Mouse (Mus musculus) CD4-positive helper T cell, adult 2 months (primary cell): ENCODE data around the gene Socs3.

ENCODE experiments used
- DNase-seq: peaks from one replicate; pipeline ENCODE4 v3.0.0-alpha.2; 2012; ENCODE audit warnings: low read depth, missing footprints, low spot score

Socs3 gene

DNA sequence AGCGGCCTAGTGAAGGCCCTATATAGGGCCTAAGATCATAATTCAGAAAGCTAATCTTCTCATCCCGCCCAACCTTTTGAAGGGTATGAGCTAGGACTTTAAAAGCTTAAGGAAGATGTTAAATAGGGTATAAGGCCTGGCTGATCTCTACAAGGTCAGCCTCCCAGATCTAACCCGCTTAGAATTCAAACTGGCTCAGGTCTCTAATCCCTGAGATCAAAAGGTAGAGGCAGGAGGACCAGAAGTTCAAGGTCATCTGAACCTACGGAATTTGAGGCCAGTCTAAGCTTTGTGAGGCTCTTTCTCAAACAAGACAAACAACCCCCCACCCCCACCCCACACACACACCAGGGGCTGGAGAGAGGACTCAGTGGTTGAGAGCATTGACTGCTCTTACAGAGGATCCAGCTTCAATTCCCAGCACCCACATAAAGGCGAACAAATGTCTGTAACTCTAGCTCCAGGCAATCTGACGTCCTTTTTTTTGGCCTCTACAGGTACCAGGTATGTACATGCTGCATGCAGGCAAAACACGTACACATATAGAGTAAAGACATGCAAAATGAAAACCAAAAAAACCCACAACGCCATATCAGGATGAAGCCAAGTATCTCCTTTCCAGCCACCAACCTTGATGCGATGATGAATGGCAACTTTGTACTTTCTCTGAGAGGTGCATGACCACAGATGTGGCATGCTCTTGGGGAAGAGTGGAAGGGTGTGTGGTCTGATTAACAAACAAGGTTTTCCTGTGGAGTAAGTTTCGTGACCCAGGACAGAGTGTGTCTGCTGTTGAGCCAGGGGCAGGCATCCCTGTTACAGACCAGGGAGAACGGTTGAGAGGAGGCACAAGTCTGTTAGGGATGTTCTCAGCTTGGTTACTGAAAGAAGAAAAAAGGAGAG lies 3.1 kb upstream of the Socs3 start:
- no peak for DNase-seq

DNA sequence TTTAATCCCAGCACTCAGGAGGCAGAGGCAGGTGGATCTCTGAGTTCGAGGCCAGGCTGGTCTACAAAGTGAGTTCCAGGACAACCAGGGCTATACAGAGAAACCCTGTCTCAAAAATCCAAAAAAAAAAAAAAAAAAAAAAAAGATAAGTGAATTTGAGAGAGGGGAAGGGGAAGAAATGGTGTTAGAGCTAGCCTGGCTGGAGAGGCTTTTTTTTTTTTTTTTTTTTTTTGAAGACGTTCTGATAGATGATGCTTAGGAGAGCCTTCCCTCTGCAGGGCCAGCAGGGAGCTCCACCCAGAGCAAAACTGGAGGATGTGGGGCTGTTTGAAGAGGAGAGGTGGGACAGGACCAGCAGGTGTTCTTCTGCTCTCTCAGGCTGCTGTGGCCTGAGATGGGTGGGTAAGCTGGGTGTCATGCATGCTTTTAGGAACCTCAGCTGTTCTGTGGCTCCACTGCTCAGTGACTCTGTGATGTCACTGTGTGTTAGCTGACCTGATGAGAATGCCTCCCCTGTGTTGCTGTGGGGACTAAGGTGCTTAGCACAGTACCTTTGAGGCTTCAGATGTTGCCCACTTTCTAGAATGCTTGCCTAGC lies 1.9 kb upstream of the Socs3 start:
- no peak for DNase-seq

DNA sequence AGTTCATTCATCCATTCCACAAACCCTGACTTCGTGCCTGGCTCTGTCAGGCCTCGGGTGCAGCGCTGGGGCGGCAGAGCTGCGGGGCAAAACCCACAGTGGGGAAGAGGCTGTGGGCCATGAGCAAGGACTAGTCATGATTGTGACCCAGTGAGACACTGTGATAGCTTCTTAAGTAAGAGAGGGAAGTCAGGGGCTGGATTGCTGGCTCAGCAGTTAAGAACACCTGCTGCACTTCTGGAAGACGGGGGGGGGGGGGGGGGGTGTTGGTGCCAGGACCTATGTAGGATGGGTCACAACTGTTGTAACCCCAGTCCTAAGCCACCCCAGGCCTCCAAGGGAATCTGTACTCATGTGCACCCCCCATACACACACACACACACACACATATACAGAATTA lies 1.3 kb upstream of the Socs3 start:
- no peak for DNase-seq

DNA sequence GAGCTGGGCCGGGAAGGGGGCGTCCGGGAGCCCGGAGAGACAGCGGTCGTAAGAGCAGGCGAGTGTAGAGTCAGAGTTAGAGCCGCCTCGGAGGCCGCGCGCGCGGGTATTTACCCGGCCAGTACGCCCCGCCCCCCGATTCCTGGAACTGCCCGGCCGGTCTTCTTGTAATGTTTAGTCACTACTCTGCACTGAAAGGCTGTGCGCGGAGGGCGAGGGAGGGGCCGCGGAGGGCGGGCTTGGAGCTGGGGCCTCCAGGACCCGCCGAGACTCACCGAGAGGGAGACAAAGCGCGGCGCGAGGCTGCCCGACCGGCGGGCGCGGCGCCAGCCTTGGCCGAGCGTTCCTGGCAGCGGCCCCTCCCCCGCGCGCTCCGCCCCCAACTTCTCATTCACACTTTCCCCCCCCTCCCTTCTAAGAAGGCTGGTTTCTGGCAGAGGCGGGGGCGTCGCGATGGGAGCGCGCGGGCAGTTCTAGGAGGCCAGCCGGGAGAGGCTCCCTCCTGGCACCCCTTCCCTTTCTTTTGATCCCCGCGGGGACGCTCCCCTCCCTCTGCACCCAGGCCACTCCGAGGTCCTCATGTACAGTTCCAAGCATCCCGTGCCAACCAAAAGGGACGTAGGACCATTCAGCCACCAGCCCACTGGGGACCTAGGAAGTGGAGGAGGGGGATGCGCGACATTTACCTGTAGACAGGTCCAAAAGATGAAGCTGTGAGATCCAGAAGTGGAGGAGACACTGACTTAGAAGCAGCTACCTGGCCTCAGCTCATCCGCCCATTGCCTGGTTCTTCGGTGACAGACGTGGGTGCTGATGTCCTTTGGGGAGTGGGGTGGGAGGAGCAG lies 525 bp downstream of the Socs3 start:
- DNase-seq = peak; percentile 94

DNA sequence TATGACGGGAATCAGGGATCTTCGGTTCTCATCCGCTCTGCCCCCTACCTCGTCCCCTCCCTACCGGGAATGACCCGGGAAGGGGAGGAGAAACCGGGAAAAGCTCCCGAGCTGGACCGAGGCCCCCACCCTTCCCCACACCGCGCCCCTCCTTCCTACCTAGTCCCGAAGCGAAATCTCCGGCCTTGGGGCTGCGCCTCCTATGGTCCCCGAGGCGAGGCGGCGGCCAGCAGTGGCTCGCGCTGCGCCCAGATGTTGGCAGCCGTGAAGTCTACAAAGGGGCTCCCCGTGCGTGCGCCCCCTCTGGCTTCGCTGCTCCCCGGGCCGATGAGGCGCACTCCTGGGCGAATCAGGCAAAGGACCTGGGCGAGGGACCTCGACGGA lies 1.1 kb downstream of the Socs3 start:
- no peak for DNase-seq

DNA sequence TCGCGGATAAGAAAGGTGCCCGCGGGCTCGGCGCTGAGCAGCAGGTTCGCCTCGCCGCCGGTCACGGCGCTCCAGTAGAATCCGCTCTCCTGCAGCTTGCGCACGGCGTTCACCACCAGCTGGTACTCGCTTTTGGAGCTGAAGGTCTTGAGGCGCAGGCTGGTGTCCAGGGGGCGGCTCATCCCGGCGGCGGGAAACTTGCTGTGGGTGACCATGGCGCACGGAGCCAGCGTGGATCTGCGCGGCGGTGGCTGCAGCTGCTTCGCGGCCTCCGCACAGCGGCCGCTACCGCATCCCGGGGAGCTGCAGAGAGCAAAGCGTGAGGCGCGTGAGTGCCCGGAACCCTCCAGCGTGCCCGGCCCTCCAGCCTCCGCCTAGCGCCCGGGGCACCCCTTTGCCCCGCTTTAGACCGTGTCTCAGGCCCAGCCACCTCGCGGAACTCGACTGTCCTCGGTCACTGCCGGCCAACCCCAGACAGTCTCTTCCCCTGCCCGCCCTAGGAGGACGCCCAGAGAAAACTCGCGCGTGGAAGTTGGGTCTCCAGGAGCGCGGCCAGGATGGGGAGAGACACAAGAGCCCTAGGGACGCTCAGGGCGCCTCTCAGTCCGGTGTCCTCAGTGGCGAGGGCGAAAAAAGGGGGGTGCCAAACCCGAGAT lies 1.7 kb downstream of the Socs3 start:
- DNase-seq = peak; percentile 62

DNA sequence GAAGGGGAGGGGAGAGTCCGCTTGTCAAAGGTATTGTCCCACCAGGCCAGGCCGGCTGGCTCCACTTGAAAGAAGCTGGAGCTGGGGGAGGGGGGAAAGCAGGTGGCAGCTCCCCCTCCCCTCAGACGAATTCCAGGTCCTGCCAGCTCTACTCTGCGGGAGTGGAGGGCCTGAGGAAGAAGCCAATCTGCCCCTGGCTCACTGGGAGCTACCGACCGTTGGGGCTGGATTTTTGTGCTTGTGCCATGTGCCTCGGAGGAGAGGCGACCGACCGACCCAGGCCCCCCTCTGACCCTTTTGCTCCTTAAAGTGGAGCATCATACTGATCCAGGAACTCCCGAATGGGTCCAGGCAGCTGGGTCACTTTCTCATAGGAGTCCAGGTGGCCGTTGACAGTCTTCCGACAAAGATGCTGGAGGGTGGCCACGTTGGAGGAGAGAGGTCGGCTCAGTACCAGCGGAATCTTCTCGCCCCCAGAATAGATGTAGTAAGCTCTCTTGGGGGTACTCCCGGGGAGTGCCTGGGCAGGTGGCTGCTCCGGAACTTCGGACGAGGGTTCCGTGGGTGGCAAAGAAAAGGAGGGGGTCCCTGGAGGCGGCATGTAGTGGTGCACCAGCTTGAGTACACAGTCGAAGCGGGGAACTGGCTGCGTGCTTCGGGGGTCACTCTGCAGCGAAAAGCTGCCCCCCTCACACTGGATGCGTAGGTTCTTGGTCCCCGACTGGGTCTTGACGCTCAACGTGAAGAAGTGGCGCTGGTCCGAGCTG lies 2.4 kb downstream of the Socs3 start:
- DNase-seq = peak; percentile 10

DNA sequence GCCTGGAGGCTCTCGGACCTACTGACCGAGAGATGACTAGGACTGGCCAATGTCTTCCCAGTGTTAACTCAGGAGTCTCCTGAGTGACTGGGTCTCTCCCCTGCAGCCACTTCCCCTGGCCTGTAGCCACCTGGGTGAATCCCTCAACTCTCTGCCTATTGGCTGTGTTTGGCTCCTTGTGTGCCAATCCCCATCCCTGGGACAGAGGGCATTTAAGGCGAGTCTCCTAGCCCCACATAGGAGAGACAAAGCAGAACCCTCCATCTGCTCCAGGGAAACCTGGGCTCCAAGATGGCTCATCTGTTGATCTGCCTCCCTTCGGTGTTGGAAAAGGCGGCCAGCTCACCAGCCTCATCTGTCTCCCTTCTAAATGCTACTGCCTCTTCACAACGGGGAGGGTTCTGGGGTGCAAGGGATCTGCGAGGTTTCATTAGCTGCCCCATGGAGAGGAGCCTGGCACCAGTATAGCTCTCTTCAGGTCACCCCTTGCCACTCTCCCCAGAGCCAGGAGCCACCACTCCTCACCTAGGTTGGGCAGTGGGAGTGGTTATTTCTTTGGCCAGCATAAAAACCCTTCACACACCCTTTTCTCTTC lies 3.2 kb downstream of the Socs3 start:
- no peak for DNase-seq

DNA sequence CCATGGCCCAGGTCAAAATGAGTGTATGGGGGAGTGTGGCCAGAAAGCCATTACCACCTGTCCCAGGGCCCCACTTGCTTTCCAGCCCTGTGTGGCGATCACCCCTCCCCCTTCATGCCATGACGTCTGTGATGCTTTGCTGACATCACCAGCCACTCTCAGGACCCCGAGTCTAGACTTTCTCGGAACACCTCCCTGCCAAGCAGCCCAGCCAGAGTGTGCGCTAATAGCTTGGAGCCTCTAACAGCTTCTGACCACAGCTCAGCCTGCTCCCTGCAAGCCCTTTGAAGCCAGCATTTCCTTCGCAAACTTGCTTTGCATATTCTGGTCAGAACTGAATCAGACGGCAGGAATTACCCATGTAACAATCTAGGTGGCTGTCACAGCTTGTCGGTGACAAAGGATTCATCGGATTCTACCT lies 4.3 kb downstream of the Socs3 start:
- DNase-seq = peak; percentile 88

DNA sequence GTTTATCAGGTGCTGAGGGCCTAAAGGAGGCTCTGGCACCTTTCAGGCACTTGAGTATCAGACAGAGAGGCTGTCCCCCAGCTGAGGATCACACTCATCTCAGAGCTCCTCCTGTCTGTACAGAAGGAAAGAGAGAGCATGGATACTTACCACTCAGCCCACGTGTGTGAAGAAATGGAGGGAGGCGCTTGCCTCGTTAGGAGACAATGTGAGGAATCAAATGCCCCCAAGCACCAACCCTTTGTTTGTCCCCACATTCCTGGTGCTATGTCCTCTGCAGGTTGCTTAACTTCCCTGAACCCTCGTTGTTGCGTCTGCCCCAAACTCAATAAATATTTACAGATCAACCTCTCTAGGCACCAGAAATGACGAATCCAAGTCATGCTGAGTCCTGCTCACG lies 4.8 kb downstream of the Socs3 start:
- no peak for DNase-seq

DNA sequence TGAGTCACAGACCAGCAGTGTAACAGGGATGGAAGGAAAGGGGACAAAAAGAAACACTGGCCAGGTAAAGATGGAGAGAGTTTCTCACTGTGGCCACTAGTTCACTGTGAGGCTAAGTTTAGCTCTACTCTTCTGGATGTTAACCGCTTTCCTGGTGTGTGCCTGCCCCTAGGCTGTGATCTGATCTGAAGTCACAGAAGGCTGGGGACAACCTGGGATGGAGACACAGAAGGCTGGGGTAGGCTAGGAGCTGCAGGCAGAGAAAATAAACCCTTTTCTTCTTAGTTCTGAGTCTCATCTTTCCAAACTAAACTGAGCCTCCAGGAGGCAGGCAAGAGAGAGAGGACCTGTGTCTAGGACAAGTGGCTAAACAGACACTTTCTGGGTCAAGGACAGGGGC lies 5.6 kb downstream of the Socs3 start:
- DNase-seq = peak; percentile 34

DNA sequence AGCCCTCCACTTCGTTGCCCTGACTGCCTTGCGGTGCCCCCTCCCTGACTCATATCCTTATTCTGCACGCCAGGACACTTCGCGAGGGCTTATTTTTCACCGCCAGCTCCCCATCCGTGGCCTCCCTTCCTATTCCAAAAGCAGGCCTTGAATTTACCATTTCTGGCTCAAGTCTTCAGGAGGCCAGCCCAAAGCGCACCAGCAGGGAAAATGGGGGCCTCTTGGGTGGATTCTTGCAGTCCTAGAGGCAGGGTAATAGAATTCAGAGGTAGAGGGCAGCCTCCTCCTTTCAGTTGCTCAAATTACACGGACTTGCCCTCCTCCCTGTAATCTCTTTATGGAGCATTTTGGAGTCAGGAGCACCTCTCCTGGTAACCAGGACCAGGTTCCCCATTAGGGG lies 6.0 kb downstream of the Socs3 start:
- no peak for DNase-seq

DNA sequence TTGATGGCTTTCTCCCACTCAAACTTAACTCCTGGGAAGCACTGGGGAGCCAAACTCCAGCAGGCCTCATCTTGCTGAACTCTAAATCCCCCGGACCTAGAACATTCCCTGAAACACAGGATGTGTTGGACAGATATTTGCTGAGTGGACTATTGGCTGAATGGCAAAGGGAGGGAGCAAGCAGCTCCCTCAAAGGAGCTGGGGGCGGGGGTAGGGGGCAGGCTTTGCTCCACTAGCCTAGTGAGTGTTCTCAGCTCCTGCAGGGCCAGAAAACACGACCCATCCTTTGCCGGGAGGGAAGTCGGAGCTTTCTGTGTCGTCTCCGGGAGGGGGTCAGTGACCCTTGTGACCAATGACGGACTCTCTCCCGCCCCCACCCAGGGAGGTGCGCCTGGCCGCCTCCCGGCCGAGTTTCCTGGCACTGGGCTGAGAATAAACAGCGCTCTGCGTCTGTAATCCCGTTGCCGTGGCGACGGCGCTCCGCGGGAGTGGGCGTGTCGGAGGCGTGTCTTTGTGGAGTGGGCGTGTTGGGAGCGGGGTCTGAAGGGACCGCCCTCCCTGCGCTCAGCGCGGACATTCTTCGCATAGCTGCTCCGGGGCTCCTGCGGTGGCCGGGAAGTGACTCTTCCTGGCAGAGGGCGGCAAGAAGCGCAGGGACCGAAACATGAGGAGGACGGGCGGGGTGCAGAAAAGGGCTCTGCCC lies 6.6 kb downstream of the Socs3 start:
- DNase-seq = peak; percentile 94

DNA sequence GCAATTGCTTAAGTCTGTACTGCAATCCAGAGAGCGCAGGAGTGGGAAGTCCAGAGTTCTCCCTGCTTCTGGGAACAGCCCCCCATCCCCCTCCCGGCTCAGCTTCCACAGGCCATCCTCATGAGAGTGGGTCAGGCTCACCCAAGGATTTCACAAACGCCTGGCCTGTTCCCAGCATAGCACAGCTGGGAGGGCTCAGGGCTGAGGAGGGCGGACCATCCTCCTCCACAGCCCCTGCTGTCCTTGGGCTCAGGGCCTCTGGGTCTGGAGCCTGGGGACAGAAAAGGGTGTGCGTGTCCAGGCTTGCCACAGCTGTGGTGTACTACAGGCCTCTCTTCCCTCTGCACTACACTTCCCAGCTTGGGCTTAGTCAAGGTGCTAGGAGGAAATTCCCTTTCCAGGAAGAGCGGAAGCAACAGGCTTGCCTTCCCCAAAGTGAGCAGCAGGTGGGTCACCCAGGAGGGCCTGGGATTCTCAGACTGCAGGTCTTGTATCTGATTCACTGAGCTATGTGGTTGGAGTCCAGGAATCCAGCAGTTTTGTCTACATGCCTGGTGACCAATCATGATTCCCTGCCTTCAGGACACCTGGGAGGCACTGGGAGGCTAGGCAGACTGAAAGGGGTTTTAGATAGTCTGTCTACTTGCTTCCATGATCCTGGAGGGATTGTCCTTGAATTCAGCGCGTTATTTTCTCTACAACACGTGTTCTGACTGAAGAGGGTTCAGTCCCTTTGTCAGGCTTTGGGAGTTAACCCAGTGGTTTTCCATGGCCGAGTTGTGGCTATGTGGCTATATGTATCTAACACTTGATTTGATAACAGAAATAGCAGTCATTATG lies 7.4 kb downstream of the Socs3 start:
- DNase-seq = no peak

DNA sequence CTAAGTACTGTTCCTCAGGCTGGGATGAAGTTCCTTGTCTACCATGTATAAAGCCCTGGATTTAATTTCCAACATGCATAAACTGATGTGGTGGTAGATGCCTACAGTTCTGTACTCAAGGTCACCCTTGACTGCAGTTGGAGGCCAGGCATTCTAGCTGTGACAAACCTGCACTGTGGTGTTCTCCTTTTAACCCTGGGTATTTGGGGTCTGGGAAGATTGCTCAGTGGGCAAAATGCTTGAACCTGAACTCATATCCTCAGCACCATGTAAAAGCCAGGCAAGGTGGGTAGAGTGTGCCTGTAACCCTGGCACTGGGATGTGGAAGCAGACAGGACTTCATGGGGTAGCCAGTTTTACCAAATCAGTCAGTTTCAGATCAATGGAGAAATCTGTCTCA lies 9.2 kb downstream of the Socs3 start:
- DNase-seq = no peak

DNA sequence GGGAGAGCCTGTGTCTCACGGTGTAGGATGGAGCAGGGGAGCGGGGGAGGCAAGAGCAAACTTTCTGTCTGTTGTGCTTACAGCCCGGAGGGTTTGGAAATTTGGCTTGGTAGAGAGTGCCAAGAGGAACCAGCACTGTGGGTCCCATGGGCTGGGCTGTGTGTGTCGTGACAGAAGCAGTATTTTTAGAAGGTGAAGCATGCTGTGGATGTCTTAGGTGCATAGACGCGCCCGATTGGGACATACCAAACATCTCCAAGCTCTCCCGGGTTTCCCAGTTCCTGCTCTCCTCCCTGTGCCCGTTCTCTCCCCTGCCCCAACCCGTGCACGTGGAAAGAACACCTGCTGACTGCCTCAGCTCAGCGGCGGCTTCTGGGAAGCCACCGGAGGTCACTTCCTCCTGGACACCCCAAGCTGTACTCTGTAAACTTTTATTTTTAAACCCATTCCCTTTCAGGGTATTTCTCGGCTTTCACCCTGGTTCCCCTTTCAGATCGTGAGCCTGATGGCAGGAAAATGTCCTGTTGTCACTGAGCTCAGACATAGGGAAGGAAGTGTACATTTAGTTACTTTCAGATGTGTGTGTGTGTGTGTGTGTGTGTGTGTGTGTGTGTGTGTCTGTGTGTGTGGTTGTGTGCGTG lies 10.0 kb downstream of the Socs3 start:
- DNase-seq = peak; percentile 51

DNA sequence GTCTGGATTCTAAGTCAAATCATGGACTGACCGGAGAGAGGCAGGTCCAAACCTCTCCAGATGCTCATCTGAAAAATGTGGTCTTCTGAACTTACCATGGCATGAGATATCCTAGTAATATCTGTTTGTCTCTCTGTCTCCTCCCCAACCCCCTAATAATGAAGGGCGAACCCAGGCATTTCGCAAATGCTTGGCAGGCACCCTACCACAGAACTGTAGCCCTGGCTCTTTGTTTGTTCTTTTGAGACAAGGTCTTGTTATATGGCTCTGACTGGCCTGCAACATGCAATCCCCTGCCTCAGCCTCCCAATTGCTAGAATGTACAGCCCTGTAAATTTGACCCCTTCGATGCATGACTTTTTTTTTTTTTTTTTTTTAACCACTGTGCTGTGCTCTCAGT lies 10.7 kb downstream of the Socs3 start:
- no peak for DNase-seq

DNA sequence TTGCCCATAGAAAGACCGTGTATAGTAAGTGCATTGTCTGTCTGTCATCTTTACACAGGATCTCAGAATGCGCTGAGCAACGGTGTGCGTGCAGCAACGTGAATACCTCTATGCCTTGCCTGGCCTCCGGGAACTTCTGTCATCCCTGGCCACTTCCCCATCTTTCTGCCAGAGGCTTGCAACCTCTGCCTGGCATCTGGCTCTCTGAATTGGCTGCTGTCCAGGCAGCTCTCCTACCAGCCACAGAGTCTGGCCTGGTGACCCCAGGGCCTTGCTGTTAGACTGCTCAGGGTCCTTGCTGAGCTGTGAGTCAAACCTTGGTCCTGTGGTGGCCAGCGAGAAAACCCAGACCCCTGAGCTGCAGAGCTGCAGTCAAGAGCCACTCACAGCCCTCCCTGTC lies 11.7 kb downstream of the Socs3 start:
- DNase-seq = no peak

DNA sequence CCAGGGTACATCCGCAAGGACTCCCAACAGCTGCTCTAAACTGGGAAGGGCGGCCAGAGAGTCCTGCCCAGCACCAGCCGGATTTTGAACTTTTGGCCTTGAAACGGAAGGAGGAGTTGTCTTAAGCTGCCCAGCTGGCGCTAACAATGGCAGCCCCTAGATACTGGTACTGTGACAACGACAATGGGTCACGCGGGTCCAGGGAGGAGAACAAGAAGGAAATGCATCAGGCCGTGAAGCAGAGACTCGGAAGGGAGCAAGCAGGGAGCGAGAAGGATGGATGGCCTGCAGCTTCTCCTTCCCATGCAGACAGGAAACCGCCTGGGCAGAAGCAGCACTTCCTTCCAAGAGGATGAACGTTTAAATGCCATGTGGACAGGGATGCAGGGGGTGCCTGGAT lies 14.2 kb downstream of the Socs3 start:
- DNase-seq = no peak
